Mouse (Mus musculus) embryonic stem cell, embryonic (primary cell): ENCODE results near the gene Man1c1.

Experiments
- CTCF ChIA-PET, 4 experiments: fragments of 300-600 bp in 2 of 4; fragments of 350-600 bp in 2 of 4; sonication (Branson Sonifier 250); formaldehyde crosslinking; loops; one replicate each; lab custom pipeline; 2022; ENCODE audit warnings: inconsistent platforms in 2 of 4; lab: Charles Lee
- POLR2A ChIA-PET, 4 experiments: fragments of 300-600 bp in 2 of 4; fragments of 350-600 bp in 2 of 4; sonication (Branson Sonifier 250); formaldehyde crosslinking; loops; one replicate each; lab custom pipeline; 2022; ENCODE audit warnings: antibody characterized with exemption in 4 of 4, inconsistent platforms in 1 of 4; lab: Charles Lee

Gene Man1c1

GRCm38 (mm10) chr4:134671660-134672173 lies 32.4 kb downstream of the Man1c1 start:
- POLR2A ChIA-PET = interaction anchor here in 1 of 4 experiments (1.1 to 1.9 kb wide), 2 partner anchors 10 to 422 kb away, joined by 3 to 6 read pairs; no protein-coding TSS in a partner anchor

GRCm38 (mm10) chr4:134669742-134670354 lies 34.2 kb downstream of the Man1c1 start:
- POLR2A ChIA-PET = interaction anchor here in 1 of 4 experiments (1.0 kb wide), 2 partner anchors 96 to 198 kb away, joined by 3 read pairs; no protein-coding TSS in a partner anchor
- CTCF ChIA-PET = interaction anchor here in 2 of 4 experiments (0.9 to 1.2 kb wide), 3 partner anchors 12 to 56 kb away, joined by 3 to 4 read pairs (median 3); no protein-coding TSS in a partner anchor

More at GRCm38 (mm10) chr4:134671660-134672173, 32.4 kb downstream of the Man1c1 start:
- CTCF ChIA-PET = interaction anchor here in 2 of 4 experiments (1.4 to 1.5 kb wide), 2 partner anchors 13 to 30 kb away, joined by 4 read pairs; no protein-coding TSS in a partner anchor

GRCm38 (mm10) chr4:134668355-134669028 lies 35.6 kb downstream of the Man1c1 start:
- ChIA-PET POLR2A (interaction anchor here in 1 of 4 experiments (0.7 kb wide), 1 partner anchor 13 kb away, joined by 3 read pairs; no protein-coding TSS in a partner anchor), CTCF (interaction anchor here in 2 of 4 experiments (0.6 to 1.4 kb wide), 2 partner anchors 16 to 111 kb away, joined by 3 to 7 read pairs; no protein-coding TSS in a partner anchor)

GRCm38 (mm10) chr4:134666391-134666790 lies 37.7 kb downstream of the Man1c1 start:
- CTCF ChIA-PET = interaction anchor here in 3 of 4 experiments (0.7 to 1.0 kb wide), 3 partner anchors 15 to 1297 kb away, joined by 3 to 7 read pairs (median 4); partner anchors contain the start of gene Gale (in 1 of the 3)
- POLR2A ChIA-PET = interaction anchor here in 1 of 4 experiments (1.0 kb wide), 1 partner anchor 184 kb away, joined by 3 read pairs; no protein-coding TSS in a partner anchor

GRCm38 (mm10) chr4:134663052-134663451 lies 41.0 kb downstream of the Man1c1 start:
- CTCF ChIA-PET = interaction anchor here in 2 of 4 experiments (0.5 to 1.0 kb wide), 2 partner anchors 19 to 300 kb away, joined by 3 to 4 read pairs; no protein-coding TSS in a partner anchor
- POLR2A ChIA-PET = no interaction called here

- ChIA-PET CTCF (no interaction called here), POLR2A (interaction anchor here in 2 of 4 experiments (0.6 to 1.2 kb wide), 3 partner anchors 12 to 179 kb away, joined by 3 to 4 read pairs (median 3); no protein-coding TSS in a partner anchor)
Measured at GRCm38 (mm10) chr4:134660630-134661183, 43.4 kb downstream of the Man1c1 start.

DNA sequence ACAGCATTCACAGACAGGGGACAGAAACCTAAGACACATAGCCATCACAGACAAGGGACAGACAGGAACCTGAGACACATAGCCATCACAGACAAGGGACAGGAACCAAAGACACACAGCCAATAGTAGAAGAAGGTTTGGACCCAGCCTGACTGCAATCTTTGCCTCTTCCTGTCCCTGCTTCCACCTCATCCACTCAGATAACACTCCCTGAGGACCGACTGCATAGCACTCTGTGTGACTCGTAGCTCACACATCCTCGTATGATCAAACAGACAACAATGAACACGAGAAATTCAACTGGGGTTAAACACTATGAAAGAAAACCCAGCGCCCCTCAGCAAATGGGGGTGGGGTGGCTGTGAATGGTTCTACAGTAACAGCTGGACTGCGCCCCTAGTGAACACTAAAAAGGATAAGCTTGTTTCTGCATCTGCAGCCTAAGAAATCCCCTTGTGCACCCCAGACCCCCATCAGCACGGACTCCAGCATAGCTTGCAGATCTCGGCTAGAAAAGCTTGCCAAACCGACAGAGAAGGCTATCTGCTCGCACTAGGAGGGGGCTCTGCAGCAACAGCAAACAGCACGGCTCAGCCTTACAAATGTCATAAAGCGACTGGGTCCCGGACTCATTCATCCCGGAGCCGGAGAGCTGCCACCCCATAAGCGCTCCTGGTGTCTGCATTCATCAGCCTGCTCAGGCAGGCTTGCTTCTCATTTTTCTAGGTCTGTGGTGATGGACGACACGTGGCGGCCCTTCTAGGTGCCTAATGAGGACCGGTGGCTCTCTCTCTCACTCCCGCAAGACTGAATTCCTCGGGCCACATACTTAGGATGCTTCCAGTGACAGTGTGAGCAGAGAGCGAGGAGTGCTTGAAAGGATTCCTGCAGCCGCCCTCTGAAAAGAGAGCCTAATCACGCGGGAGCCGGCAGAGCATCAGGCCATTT lies 44.5 kb downstream of the Man1c1 start:
- POLR2A ChIA-PET = interaction anchor here in 2 of 4 experiments (0.5 to 1.2 kb wide), 3 partner anchors 74 to 623 kb away, joined by 3 read pairs; no protein-coding TSS in a partner anchor
- CTCF ChIA-PET = interaction anchor here in 2 of 4 experiments (0.6 to 1.5 kb wide), 5 partner anchors 22 to 286 kb away, joined by 3 read pairs; no protein-coding TSS in a partner anchor

- CTCF ChIA-PET = no interaction called here
- POLR2A ChIA-PET = interaction anchor here in 2 of 4 experiments (0.6 to 1.5 kb wide), 3 partner anchors 22 to 836 kb away, joined by 3 to 7 read pairs (median 4); no protein-coding TSS in a partner anchor
Measured at GRCm38 (mm10) chr4:134657473-134657872, 46.6 kb downstream of the Man1c1 start.

- POLR2A ChIA-PET = no interaction called here
- CTCF ChIA-PET = no interaction called here
Measured at GRCm38 (mm10) chr4:134654391-134654790, 49.7 kb downstream of the Man1c1 start.

- ChIA-PET CTCF (interaction anchor here in 3 of 4 experiments (0.6 to 1.5 kb wide), 9 partner anchors 29 to 1519 kb away, joined by 3 to 7 read pairs (median 3); no protein-coding TSS in a partner anchor), POLR2A (interaction anchor here in 3 of 4 experiments (0.5 to 1.3 kb wide), 13 partner anchors 11 to 297 kb away, joined by 3 to 4 read pairs (median 3); partner anchors contain the start of gene Rsrp1 (in 1 of the 3))
Measured at GRCm38 (mm10) chr4:134652720-134653119, 51.4 kb downstream of the Man1c1 start.

DNA sequence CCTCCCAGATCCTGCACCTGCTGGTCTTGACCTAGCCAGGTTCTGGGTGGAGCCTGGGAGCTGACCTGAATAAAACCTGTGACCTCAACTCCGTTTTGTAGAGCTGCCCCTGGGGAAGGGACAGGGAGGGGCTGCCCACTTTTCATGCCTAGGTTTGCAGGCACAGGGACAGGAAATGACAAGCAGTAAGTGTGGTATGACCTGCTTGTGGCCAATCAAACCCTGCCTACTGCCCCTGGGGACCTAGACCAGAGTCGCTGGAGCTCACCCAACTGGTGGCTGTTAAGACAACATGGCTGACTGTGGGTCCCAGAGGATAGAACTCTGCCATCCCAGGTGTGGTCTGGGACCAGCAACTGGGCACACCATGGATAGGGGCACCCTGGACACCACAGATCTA lies 51.9 kb downstream of the Man1c1 start:
- ChIA-PET CTCF (interaction anchor here in 3 of 4 experiments (0.6 to 1.5 kb wide), 9 partner anchors 30 to 392 kb away, joined by 3 to 16 read pairs (median 3); no protein-coding TSS in a partner anchor), POLR2A (interaction anchor here in 3 of 4 experiments (0.5 to 1.3 kb wide), 14 partner anchors 10 to 296 kb away, joined by 3 to 4 read pairs (median 3); partner anchors contain the start of gene Rsrp1 (in 1 of the 3))

GRCm38 (mm10) chr4:134651358-134651757 lies 52.7 kb downstream of the Man1c1 start:
- CTCF ChIA-PET = interaction anchor here in 1 of 4 experiments (1.0 kb wide), 1 partner anchor 108 kb away, joined by 3 read pairs; no protein-coding TSS in a partner anchor
- POLR2A ChIA-PET = interaction anchor here in 3 of 4 experiments (0.6 to 1.2 kb wide), 3 partner anchors 50 to 107 kb away, joined by 3 read pairs; no protein-coding TSS in a partner anchor

DNA sequence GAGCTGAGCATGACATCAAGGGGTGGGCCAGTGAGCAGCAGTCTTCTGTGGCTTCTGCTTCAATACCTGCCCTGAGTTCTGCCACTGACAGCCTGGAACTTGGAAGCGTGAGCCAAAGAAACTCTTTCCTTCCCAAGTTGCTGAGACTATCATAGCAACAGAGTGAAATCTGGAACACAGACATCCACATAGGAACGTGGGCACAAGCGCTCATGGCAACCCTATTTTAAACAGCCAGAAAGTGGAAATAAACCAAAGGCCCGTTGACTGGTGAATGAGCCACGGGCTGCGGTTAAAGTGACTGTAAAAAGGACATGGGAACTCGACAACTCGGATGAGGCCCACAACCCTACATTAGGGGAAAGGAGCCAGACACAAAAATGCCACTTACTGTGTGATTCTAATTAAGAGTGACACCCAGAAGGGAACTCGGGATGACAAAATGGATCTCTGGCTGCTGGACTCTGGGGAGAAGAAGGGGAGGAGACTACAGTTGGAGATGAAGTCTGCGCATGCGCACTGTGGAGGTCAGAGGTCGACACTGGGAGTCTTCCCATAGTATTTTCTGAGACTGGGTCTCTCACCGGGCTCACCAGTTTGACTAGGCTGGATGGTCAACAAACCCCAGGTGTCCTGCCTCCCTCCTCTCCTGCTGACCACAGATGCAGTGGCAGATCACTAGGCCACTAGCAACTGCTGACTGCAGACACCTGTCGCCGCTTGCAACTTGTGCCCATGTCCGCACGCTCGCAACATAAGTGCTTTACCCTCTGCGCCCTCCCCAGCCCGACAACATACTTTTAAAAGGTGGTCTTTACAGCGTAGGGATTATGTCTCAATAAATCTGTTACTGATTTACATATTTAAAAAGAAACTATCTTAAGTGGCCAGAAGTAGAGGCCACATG lies 58.8 kb downstream of the Man1c1 start:
- CTCF ChIA-PET = interaction anchor here in 1 of 4 experiments (1.0 kb wide), 1 partner anchor 167 kb away, joined by 3 read pairs; no protein-coding TSS in a partner anchor
- POLR2A ChIA-PET = no interaction called here

DNA sequence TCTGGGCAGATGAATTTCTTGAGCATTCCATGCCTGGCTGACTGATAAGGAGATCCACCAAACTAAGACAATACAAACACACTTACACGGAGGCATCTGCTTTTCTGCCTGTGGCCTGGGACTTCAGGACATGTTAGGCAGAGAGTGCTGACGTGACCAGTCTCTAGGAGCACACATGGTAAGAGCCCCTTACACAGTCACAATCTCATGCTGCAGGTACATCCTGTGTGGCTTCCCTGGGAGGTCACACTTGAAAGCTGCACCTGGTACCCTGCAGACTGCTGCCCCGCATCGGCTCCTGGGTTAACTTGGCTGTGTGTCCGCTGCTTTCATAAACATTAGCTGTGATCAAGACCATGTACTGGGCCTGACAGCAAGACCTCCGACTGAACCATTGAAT lies 59.7 kb downstream of the Man1c1 start:
- CTCF ChIA-PET = interaction anchor here in 1 of 4 experiments (1.0 kb wide), 1 partner anchor 166 kb away, joined by 3 read pairs; no protein-coding TSS in a partner anchor
- POLR2A ChIA-PET = no interaction called here
